Mouse (Mus musculus) erythroblast, embryonic 14.5 days (primary cell): ENCODE results near the gene Prss38.

ENCODE experiments used
- GATA1 ChIP-seq: IDR thresholded peaks from 2 replicates; pipeline ENCODE4 v1.6.1; 2012; ENCODE audit warnings: low read length, inconsistent platforms, mixed read lengths
- TAL1 ChIP-seq: IDR thresholded peaks from 3 replicates; pipeline ENCODE4 v1.6.1; 2012; ENCODE audit warnings: low read length, inconsistent platforms, mixed read lengths

GRCm38 (mm10) chr11:59332938-59333337, 42.5 kb downstream of the Prss38 start:
- TF ChIP-seq GATA1 (no peak), TAL1 (no peak)
